Mouse (Mus musculus): Measurements from ENCODE around the gene Cep290. TPM values are rescaled to one million over a fixed set of nuclear protein-coding genes. Genes with fewer than 3 reads are reported as not detected.
"Not testable (repeated sequence)": the region's sequence is repeated elsewhere in the genome, so short reads cannot be mapped to it uniquely, and the experiment has no call there.

The Cep290 gene
- polyA plus RNA-seq, 1 experiment from 2014 or later, result 6.9 TPM

GRCm38 (mm10) chr10:100556566-100557175 is 69.3 kb downstream of the Cep290 start:
- Histone ChIP-seq H3K27me3 (replicated peaks) (no peaks in the 10 kb centered on the region), H3K9me3 (no peaks in the 10 kb centered on the region), H3K9ac (no peak overlapping the region), H3K36me3 (replicated peaks) (0 out of 2 replicates have a peak, but pooled peaks cover 8% of the 10 kb centered on the region), H3K4me3 (no peak overlapping the region), H3K4me2 (no peak overlapping the region), H3K4me1 (no peaks in the 10 kb centered on the region), H3K27ac (no peak overlapping the region)
- no peak for ATAC-seq (replicated peaks)
- 53% methylated on average over 3 of the region's 3 CpGs for WGBS

- not testable (repeated sequence) for ATAC-seq (replicated peaks); H3K27me3 ChIP-seq (replicated peaks); H3K9me3 ChIP-seq; H3K27ac ChIP-seq; H3K9ac ChIP-seq; H3K4me3 ChIP-seq; H3K4me2 ChIP-seq; H3K4me1 ChIP-seq
- peaks cover 19% of the 10 kb centered on the region for H3K36me3 ChIP-seq (replicated peaks)
- WGBS, result 96% methylated on average over 3 of the region's 3 CpGs
Measured at GRCm38 (mm10) chr10:100560194-100560883, 73.0 kb downstream of the Cep290 start.

- 92% methylated on average over 3 of the region's 3 CpGs for WGBS
- Histone ChIP-seq H3K4me1 (no peaks in the 10 kb centered on the region), H3K4me2 (no peak overlapping the region), H3K9ac (no peak overlapping the region), H3K27ac (no peak overlapping the region), H3K36me3 (replicated peaks) (peaks cover 23% of the 10 kb centered on the region), H3K4me3 (no peak overlapping the region), H3K27me3 (replicated peaks) (no peaks in the 10 kb centered on the region), H3K9me3 (no peaks in the 10 kb centered on the region)
- no peak for ATAC-seq (replicated peaks)
Measured at GRCm38 (mm10) chr10:100564112-100564511, 76.8 kb downstream of the Cep290 start.

GRCm38 (mm10) chr10:100571707-100572106 is 84.3 kb downstream of the Cep290 start:
- H3K27ac ChIP-seq, result no peak overlapping the region
- no peak for ATAC-seq (replicated peaks)
- H3K9me3 ChIP-seq, result no peaks in the 10 kb centered on the region
- no peaks in the 10 kb centered on the region for H3K4me1 ChIP-seq
- 93% methylated on average over 3 of the region's 3 CpGs for WGBS
- H3K4me3 ChIP-seq, result no peak overlapping the region
- H3K9ac ChIP-seq, result no peak overlapping the region
- no peak overlapping the region for H3K4me2 ChIP-seq
- H3K36me3 ChIP-seq (replicated peaks), result peaks cover 21% of the 10 kb centered on the region
- H3K27me3 ChIP-seq (replicated peaks), result no peaks in the 10 kb centered on the region

- Histone ChIP-seq H3K4me2 (no peak overlapping the region), H3K36me3 (replicated peaks) (peaks cover 25% of the 10 kb centered on the region), H3K9ac (no peak overlapping the region), H3K4me3 (no peak overlapping the region), H3K4me1 (no peaks in the 10 kb centered on the region), H3K9me3 (no peaks in the 10 kb centered on the region), H3K27me3 (replicated peaks) (no peaks in the 10 kb centered on the region), H3K27ac (no peak overlapping the region)
- no peak for ATAC-seq (replicated peaks)
- 91% methylated on average over 7 of the region's 7 CpGs for WGBS
Measured at GRCm38 (mm10) chr10:100574505-100575149, 87.3 kb downstream of the Cep290 start.

- no peak overlapping the region for H3K4me2 ChIP-seq
- no peaks in the 10 kb centered on the region for H3K4me1 ChIP-seq
- whole genome bisulfite sequencing, result 93% methylated on average over 7 of the region's 7 CpGs
- H3K27me3 ChIP-seq (replicated peaks), result no peaks in the 10 kb centered on the region
- no peak overlapping the region for H3K27ac ChIP-seq
- ATAC-seq (replicated peaks), result no peak
- H3K9me3 ChIP-seq, result no peaks in the 10 kb centered on the region
- peaks cover 25% of the 10 kb centered on the region for H3K36me3 ChIP-seq (replicated peaks)
- H3K4me3 ChIP-seq, result no peak overlapping the region
- H3K9ac ChIP-seq, result no peak overlapping the region
Measured at GRCm38 (mm10) chr10:100575294-100575693, 87.9 kb downstream of the Cep290 start.

- Histone ChIP-seq H3K36me3 (replicated peaks) (no peaks in the 10 kb centered on the region), H3K9me3 (no peaks in the 10 kb centered on the region), H3K4me1 (peaks cover 11% of the 10 kb centered on the region), H3K4me3 (no peak overlapping the region), H3K27ac (no peak overlapping the region), H3K4me2 (no peak overlapping the region), H3K9ac (no peak overlapping the region), H3K27me3 (replicated peaks) (no peaks in the 10 kb centered on the region)
- ATAC-seq (replicated peaks), result no peak
- WGBS, result 88% methylated on average over 3 of the region's 3 CpGs
Measured at GRCm38 (mm10) chr10:100584178-100584577, 96.8 kb downstream of the Cep290 start.

GRCm38 (mm10) chr10:100588524-100588923 is 101.2 kb downstream of the Cep290 start:
- Histone ChIP-seq H3K36me3 (replicated peaks) (no peaks in the 10 kb centered on the region), H3K27me3 (replicated peaks) (no peaks in the 10 kb centered on the region), H3K9ac (peak overlapping the region; percentile 95), H3K4me3 (peak overlapping the region; percentile 92), H3K27ac (peak overlapping the region; percentile 85), H3K9me3 (no peaks in the 10 kb centered on the region), H3K4me2 (peak overlapping the region; percentile 51), H3K4me1 (peaks cover 11% of the 10 kb centered on the region)
- WGBS, result 40% methylated on average over 7 of the region's 7 CpGs
- no peak for ATAC-seq (replicated peaks)

GRCm38 (mm10) chr10:100588932-100589388 is 101.6 kb downstream of the Cep290 start:
- Histone ChIP-seq H3K4me2 (peak overlapping the region; percentile 51), H3K9ac (peak overlapping the region; percentile 95), H3K4me1 (peaks cover 11% of the 10 kb centered on the region), H3K9me3 (no peaks in the 10 kb centered on the region), H3K27me3 (replicated peaks) (no peaks in the 10 kb centered on the region), H3K27ac (peak overlapping the region; percentile 85), H3K36me3 (replicated peaks) (no peaks in the 10 kb centered on the region), H3K4me3 (peak overlapping the region; percentile 92)
- ATAC-seq (replicated peaks), result peak; percentile 99
- under 1% methylated on average over 31 of the region's 31 CpGs for WGBS

- Histone ChIP-seq H3K27me3 (replicated peaks) (no peaks in the 10 kb centered on the region), H3K4me2 (peak within 1 kb of the TSS; percentile 51), H3K9ac (no peak within 1 kb of the TSS), H3K9me3 (no peaks in the 10 kb centered on the region), H3K27ac (no peak within 1 kb of the TSS), H3K4me1 (peaks cover 11% of the 10 kb centered on the region), H3K36me3 (replicated peaks) (no peaks in the 10 kb centered on the region), H3K4me3 (peak within 1 kb of the TSS; percentile 92)
- WGBS, result 85% methylated on average over 1 of the region's 1 CpGs
- no peak for ATAC-seq (replicated peaks)
Measured at GRCm38 (mm10) chr10:100590323-100590722, 103.0 kb downstream of the Cep290 start, which contains the start of the genes 4930430F08Rik and 1700017N19Rik. Gene 4930430F08Rik, minus strand, starts transcription at chr10:100590423. Gene 1700017N19Rik, plus strand, starts transcription at chr10:100590484.

GRCm38 (mm10) chr10:100598339-100598738 is 111.0 kb downstream of the Cep290 start:
- Histone ChIP-seq H3K4me2 (no peak overlapping the region), H3K4me1 (no peaks in the 10 kb centered on the region), H3K27ac (no peak overlapping the region), H3K27me3 (replicated peaks) (no peaks in the 10 kb centered on the region), H3K9ac (no peak overlapping the region), H3K4me3 (no peak overlapping the region), H3K9me3 (no peaks in the 10 kb centered on the region), H3K36me3 (replicated peaks) (no peaks in the 10 kb centered on the region)
- WGBS, result 86% methylated on average over 3 of the region's 3 CpGs
- ATAC-seq (replicated peaks), result no peak

- Histone ChIP-seq H3K36me3 (replicated peaks) (no peaks in the 10 kb centered on the region), H3K27me3 (replicated peaks) (no peaks in the 10 kb centered on the region), H3K9me3 (no peaks in the 10 kb centered on the region), H3K4me1 (peaks cover 6% of the 10 kb centered on the region; the same call in 1 of the 2 replicates), H3K9ac (no peak overlapping the region), H3K27ac (peak overlapping the region; percentile 65), H3K4me2 (0 out of 2 replicates have a peak overlapping the region, but pooled peaks have one; percentile 9), H3K4me3 (no peak overlapping the region)
- ATAC-seq (replicated peaks), result peak; percentile 92
- WGBS, result 55% methylated on average over 9 of the region's 9 CpGs
Measured at GRCm38 (mm10) chr10:100603511-100603910, 116.2 kb downstream of the Cep290 start.
